Mouse (Mus musculus) CH12.LX (cell line): Measurements from ENCODE around the gene Sox1. TPM values are rescaled to one million over a fixed set of nuclear protein-coding genes. Genes with fewer than 3 reads are reported as not detected.

ENCODE experiments used
- DNase-seq: peaks from one replicate; pipeline ENCODE4 v3.0.0-alpha.2; 2013; ENCODE audit errors: extremely low read depth
- H3K27ac ChIP-seq: 2 replicates; pipeline ENCODE4 v1.5.1; 2012; ENCODE audit warnings: low read depth, mild to moderate bottlenecking, control low read depth, moderate library complexity; ENCODE audit not compliant: insufficient read depth
- H3K27me3 ChIP-seq: replicated peaks from 2 replicates; pipeline ENCODE3; 2012; ENCODE audit warnings: inconsistent platforms
- H3K36me3 ChIP-seq, 2 experiments: replicated peaks in 1 of 2; 2 replicates each; pipeline versions ENCODE3 to v1.6.1; 2012; ENCODE audit warnings: inconsistent platforms in 1 of 2, low read length in 1 of 2, mild to moderate bottlenecking in 1 of 2, mixed read lengths in 1 of 2, moderate library complexity in 1 of 2; ENCODE audit not compliant: control insufficient read depth in 1 of 2, insufficient read depth in 1 of 2
- H3K4me1 ChIP-seq, 2 experiments: 2 replicates each; pipeline ENCODE4 v1.6.1; 2012; ENCODE audit warnings: inconsistent platforms in 1 of 2, moderate library complexity in 1 of 2; ENCODE audit not compliant: insufficient read depth in 2 of 2, control insufficient read depth in 1 of 2
- H3K4me2 ChIP-seq: 2 replicates; pipeline ENCODE4 v1.6.1; 2012; ENCODE audit warnings: low read depth, mild to moderate bottlenecking, control low read depth; ENCODE audit not compliant: poor library complexity, insufficient read depth, severe bottlenecking
- H3K4me3 ChIP-seq, 3 experiments: fragments of 150-350 bp in 1 of 3; sonication (generic) in 1 of 3; replicated peaks in 1 of 3; 2 replicates each; pipeline versions ENCODE3 to v1.5.1; 2011 to 2012; ENCODE audit warnings: low read depth in 2 of 3, low read length in 2 of 3, mild to moderate bottlenecking in 2 of 3, moderate library complexity in 2 of 3, control low read depth in 1 of 3, improper control_type of control experiment in 1 of 3, inconsistent platforms in 1 of 3, mixed read lengths in 1 of 3; ENCODE audit not compliant: poor library complexity in 1 of 3
- H3K79me2 ChIP-seq: replicated peaks from 2 replicates; pipeline ENCODE4 v1.6.1; 2012; ENCODE audit warnings: mild to moderate bottlenecking, moderate library complexity; ENCODE audit not compliant: control insufficient read depth, poor library complexity, insufficient read depth, severe bottlenecking; ENCODE audit errors: extremely low read depth
- H3K9ac ChIP-seq: 2 replicates; pipeline ENCODE4 v1.6.1; 2012; ENCODE audit warnings: low read depth, mild to moderate bottlenecking, control low read depth, moderate library complexity; ENCODE audit not compliant: insufficient read depth
- H3K9me3 ChIP-seq: replicated peaks from 2 replicates; pipeline ENCODE3; 2012; ENCODE audit warnings: low read length, inconsistent platforms, mixed read lengths
- E2F4 ChIP-seq: IDR thresholded peaks from 2 replicates; pipeline ENCODE4 v1.6.1; 2011; ENCODE audit warnings: low read depth, low read length, improper control_type of control experiment; ENCODE audit not compliant: insufficient replicate concordance
- EP300 ChIP-seq: IDR thresholded peaks from 2 replicates; pipeline ENCODE4 v1.6.1; 2011; ENCODE audit warnings: low read length, improper control_type of control experiment
- ETS1 ChIP-seq: conservative IDR thresholded peaks from 2 replicates; pipeline ENCODE4 v1.6.1; 2012; ENCODE audit warnings: low read depth, mild to moderate bottlenecking, inconsistent platforms, low read length, improper control_type of control experiment, moderate library complexity
- GABPA ChIP-seq: IDR thresholded peaks from 2 replicates; pipeline ENCODE4 v1.6.1; 2012; ENCODE audit warnings: low read depth, low read length, improper control_type of control experiment, inconsistent platforms; ENCODE audit not compliant: insufficient replicate concordance
- MAFK ChIP-seq: IDR thresholded peaks from 2 replicates; pipeline ENCODE4 v1.6.1; 2011; ENCODE audit warnings: low read length, improper control_type of control experiment; ENCODE audit not compliant: insufficient replicate concordance
- MAZ ChIP-seq: IDR thresholded peaks from 2 replicates; pipeline ENCODE4 v1.6.1; 2012; ENCODE audit warnings: low read depth, mild to moderate bottlenecking, inconsistent platforms, low read length, improper control_type of control experiment, moderate library complexity
- MXI1 ChIP-seq: IDR thresholded peaks from 2 replicates; pipeline ENCODE4 v1.6.1; 2011; ENCODE audit warnings: mild to moderate bottlenecking, low read depth, low read length, improper control_type of control experiment
- NRF1 ChIP-seq: IDR thresholded peaks from 2 replicates; pipeline ENCODE4 v1.6.1; 2014; ENCODE audit warnings: low read depth, mild to moderate bottlenecking, inconsistent platforms, low read length, improper control_type of control experiment, moderate library complexity
- PAX5 ChIP-seq: IDR thresholded peaks from 2 replicates; pipeline ENCODE4 v1.6.1; 2012; ENCODE audit warnings: low read length, inconsistent platforms, mixed read lengths
- RAD21 ChIP-seq: IDR thresholded peaks from 2 replicates; pipeline ENCODE4 v1.6.1; 2011; ENCODE audit warnings: low read depth, mild to moderate bottlenecking, low read length, improper control_type of control experiment, moderate library complexity
- SMC3 ChIP-seq: IDR thresholded peaks from 2 replicates; pipeline ENCODE4 v1.6.1; 2011; ENCODE audit warnings: low read depth, low read length, improper control_type of control experiment
- USF1 ChIP-seq: IDR thresholded peaks from 2 replicates; pipeline ENCODE4 v1.6.1; 2014; ENCODE audit warnings: low read depth, mild to moderate bottlenecking, inconsistent platforms, low read length, improper control_type of control experiment
- ZC3H11A ChIP-seq: IDR thresholded peaks from 2 replicates; pipeline ENCODE4 v1.6.1; 2012; ENCODE audit warnings: low read depth, mild to moderate bottlenecking, inconsistent platforms, low read length, improper control_type of control experiment
- ZNF384 ChIP-seq: IDR thresholded peaks from 2 replicates; pipeline ENCODE4 v1.6.1; 2012; ENCODE audit warnings: low read depth, low read length, improper control_type of control experiment, inconsistent platforms
- dilution Hi-C: fragments of 300-500 bp; cut with MboI; formaldehyde crosslinking; loops from 2 replicates; pipeline ENCODE4 v1.14.3; 2020; ENCODE audit warnings: low sequenced_read_pairs; ENCODE audit not compliant: extremely low pct_unique_long_range_greater_than_20kb, extremely low pct_ligation_motif_present
- in situ Hi-C: fragments of 300-500 bp; cut with MboI; formaldehyde crosslinking; loops from 3 replicates; pipeline ENCODE4 v1.14.3; 2019; ENCODE audit warnings: low sequenced_read_pairs, low pct_ligation_motif_present, low pct_unique_long_range_greater_than_20kb, mixed read lengths
- polyA plus RNA-seq: library from polyadenylated mRNA; unstranded; fragments of >175 nt; gene quantifications from 2 replicates; pipeline ENCODE4 v1.2.1, GENCODE M21; 2012; ENCODE audit warnings: low read depth; ENCODE audit not compliant: insufficient read length
- total RNA-seq, 2 experiments: library from RNA; depleted of rRNA; stranded (reverse); fragments of 300-350 nt in 1 of 2; fragments of >200 nt in 1 of 2; gene quantifications; 2 replicates each; pipeline ENCODE4 v1.2.3; 2012 to 2014

The Sox1 gene
- total and polyA plus RNA-seq, 3 experiments, result not detected

DNA sequence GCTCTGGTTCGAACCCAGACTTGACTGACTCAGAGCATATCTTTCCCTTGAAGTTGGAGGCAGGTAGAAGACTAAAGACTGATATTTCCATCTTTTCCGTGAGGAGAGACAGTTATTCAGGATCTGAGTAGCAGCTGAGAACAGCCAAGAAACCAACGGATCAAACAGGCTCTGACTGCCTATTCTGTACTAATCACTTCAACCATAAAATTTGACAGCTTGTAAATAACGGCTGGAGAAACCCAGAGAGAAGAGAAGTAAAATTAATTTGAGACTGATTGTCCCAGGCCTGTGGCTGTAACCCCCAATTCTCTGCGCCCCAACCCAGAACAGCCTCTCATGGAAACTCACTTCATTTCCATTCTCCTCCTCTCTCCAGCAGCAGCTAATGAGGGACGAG, 26.2 kb upstream of the Sox1 start:
- Histone ChIP-seq H3K4me2 (no peak overlapping the region), H3K4me1 (no peaks in the 10 kb centered on the region), H3K9ac (no peak overlapping the region), H3K27me3 (peaks cover 61% of the 10 kb centered on the region), H3K79me2 (no peaks in the 10 kb centered on the region), H3K36me3 (no peaks in the 10 kb centered on the region), H3K9me3 (peaks cover 6% of the 10 kb centered on the region), H3K27ac (no peak overlapping the region), H3K4me3 (no peak overlapping the region)
- TF ChIP-seq E2F4, result no peak
- TF ChIP-seq ETS1, result no peak
- dilution Hi-C loops, result no loop called here
- in situ Hi-C loops, result no loop called here
- no peak for DNase-seq

DNA sequence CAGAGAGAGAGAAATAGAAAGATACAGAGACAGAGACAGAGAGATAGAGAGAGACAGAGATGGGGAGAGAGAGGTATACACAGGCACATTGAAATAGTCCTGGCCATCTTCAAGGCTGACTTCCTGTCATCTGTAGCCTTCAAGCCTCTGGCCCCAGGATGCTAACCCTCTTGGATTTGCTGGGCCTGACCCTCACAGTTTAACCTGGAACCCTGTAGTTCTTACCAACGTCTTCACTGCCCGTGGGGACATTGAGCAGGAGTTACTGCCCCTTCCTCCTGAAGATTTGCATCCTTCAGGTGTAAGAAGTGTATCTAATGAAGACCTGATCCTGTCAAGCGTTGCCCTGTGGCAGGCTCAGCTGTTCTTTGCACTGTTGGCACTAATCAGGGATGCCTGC, 14.0 kb upstream of the Sox1 start:
- dilution Hi-C loops (no loop called here), in situ Hi-C loops (no loop called here)
- Histone ChIP-seq H3K79me2 (no peaks in the 10 kb centered on the region), H3K27ac (no peak overlapping the region), H3K4me3 (no peak overlapping the region), H3K9ac (no peak overlapping the region), H3K27me3 (peaks cover 26% of the 10 kb centered on the region), H3K4me2 (no peak overlapping the region), H3K4me1 (no peaks in the 10 kb centered on the region), H3K36me3 (no peaks in the 10 kb centered on the region), H3K9me3 (peaks cover 14% of the 10 kb centered on the region)
- DNase-seq, result no peak
- TF ChIP-seq ZNF384, result no peak
- no peak for TF ChIP-seq PAX5
- no peak for TF ChIP-seq NRF1
- no peak for TF ChIP-seq RAD21
- no peak for TF ChIP-seq EP300
- no peak for TF ChIP-seq GABPA
- TF ChIP-seq MXI1, result no peak
- TF ChIP-seq MAFK, result no peak
- no peak for TF ChIP-seq SMC3
- no peak for TF ChIP-seq ETS1
- no peak for TF ChIP-seq USF1
- no peak for TF ChIP-seq MAZ

DNA sequence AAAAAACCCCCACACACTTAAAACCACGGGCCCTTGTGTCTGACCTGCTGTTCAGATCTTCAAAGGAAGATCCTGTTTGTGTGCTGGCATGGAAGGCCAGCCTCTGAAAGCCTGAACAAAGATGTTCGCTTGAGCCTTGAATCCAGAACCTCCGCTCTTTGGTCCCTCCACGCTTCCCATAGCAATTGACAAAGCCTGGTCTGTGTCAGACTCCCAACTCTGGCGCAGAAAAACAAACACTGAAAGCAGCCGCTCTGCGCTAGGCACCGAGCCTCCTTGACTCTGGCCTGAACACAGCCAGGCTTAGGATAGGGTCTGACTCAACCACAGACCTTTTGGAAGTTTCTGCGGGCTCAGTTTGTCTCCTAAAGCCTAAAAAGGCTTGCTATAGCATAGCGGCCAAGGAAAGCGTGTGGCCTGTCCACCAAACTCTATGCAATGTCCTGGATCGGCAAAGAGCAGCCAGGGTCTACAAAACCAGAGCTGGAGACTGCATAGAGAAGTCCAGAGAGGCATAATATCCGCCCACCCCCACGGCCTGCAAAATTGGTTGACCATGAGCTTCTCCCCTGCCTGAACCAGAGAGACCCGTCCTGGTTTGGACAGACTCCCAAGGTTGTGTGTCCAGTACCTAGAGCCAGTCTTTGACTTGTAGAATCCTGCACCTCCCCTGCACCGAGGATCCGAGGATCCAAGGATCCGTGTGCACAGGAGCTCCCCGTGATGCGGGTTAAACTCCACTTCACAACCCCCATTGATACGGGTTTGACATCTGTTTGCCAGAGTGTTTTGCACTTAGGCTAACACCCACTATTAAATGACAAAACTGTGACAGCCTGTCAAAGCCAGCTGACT, 12.2 kb upstream of the Sox1 start:
- dilution Hi-C loops, result no loop called here
- TF ChIP-seq ZC3H11A, result no peak
- TF ChIP-seq, all 38 proteins: peak for 0
- H3K9ac ChIP-seq, result no peak overlapping the region
- no peaks in the 10 kb centered on the region for H3K79me2 ChIP-seq
- peaks cover 21% of the 10 kb centered on the region for H3K9me3 ChIP-seq
- H3K4me2 ChIP-seq, result no peak overlapping the region
- no peaks in the 10 kb centered on the region for H3K4me1 ChIP-seq
- no peak for DNase-seq
- H3K27me3 ChIP-seq, result peaks cover 22% of the 10 kb centered on the region
- no peak overlapping the region for H3K4me3 ChIP-seq
- no peaks in the 10 kb centered on the region for H3K36me3 ChIP-seq
- in situ Hi-C loops, result no loop called here
- H3K27ac ChIP-seq, result no peak overlapping the region
